Mouse (Mus musculus) hindbrain, embryonic 16.5 days (tissue): ENCODE measurements around the gene Vmn2r16. TPM values are rescaled to one million over a fixed set of nuclear protein-coding genes. Genes with fewer than 3 reads are reported as not detected.

ENCODE experiments used
- ATAC-seq: fragments of 200-750 bp; cut with Nextera tagmentation; 2 replicates; pipeline ENCODE4 v1.8.0; 2017; ENCODE audit warnings: moderate TSS enrichment, moderate library complexity
- H3K27ac ChIP-seq: fragments of 300-500 bp; sonication (generic); 2 replicates; pipeline ENCODE4 v1.5.1; 2014; ENCODE audit warnings: low read depth, mild to moderate bottlenecking, control low read depth, low read length, moderate library complexity
- H3K27me3 ChIP-seq: fragments of 300-500 bp; sonication (generic); replicated peaks from 2 replicates; pipeline ENCODE4 v1.6.1; 2014; ENCODE audit warnings: low read length; ENCODE audit not compliant: control insufficient read depth, insufficient read depth
- H3K36me3 ChIP-seq: fragments of 300-500 bp; sonication (generic); 2 replicates; pipeline ENCODE4 v1.6.1; 2014; ENCODE audit warnings: mild to moderate bottlenecking, low read length, moderate library complexity, mixed read lengths; ENCODE audit not compliant: control insufficient read depth, insufficient read depth
- H3K4me1 ChIP-seq: fragments of 300-500 bp; sonication (generic); 2 replicates; pipeline ENCODE4 v1.6.1; 2014; ENCODE audit warnings: low read depth, low read length; ENCODE audit not compliant: control insufficient read depth, insufficient read depth
- H3K4me2 ChIP-seq: fragments of 300-500 bp; sonication (generic); 2 replicates; pipeline ENCODE4 v1.6.1; 2014; ENCODE audit warnings: mild to moderate bottlenecking, low read length, control low read depth, moderate library complexity
- H3K4me3 ChIP-seq: fragments of 300-500 bp; sonication (generic); 2 replicates; pipeline ENCODE4 v1.5.1; 2014; ENCODE audit warnings: mild to moderate bottlenecking, low read length, control low read depth, moderate library complexity
- H3K9ac ChIP-seq: fragments of 300-500 bp; sonication (generic); 2 replicates; pipeline ENCODE4 v1.6.1; 2014; ENCODE audit warnings: low read depth, mild to moderate bottlenecking, control low read depth, low read length, moderate library complexity
- H3K9me3 ChIP-seq: fragments of 300-500 bp; sonication (generic); 2 replicates; pipeline ENCODE4 v1.6.1; 2014; ENCODE audit warnings: mild to moderate bottlenecking, low read length, moderate library complexity; ENCODE audit not compliant: control insufficient read depth
- WGBS: fragments of 180-500 bp; shearing (Covaris S2); extraction: QIAGEN DNeasy Blood & Tissue Kit; methylation state at CpG from one replicate; pipeline ENCODE4 v1.1.7; 2014; 5-methylcytosine and 5-hydroxymethylcytosine counted together
- polyA plus RNA-seq: library from polyadenylated mRNA; unstranded; fragments of >200 nt; fragmentation: Nextera tagmentation; extraction: Ambion mirVana; gene quantifications from 2 replicates; pipeline ENCODE4 v1.2.1, GENCODE M21; 2015

Vmn2r16 gene
- not detected in 2 replicates for polyA plus RNA-seq

- Histone ChIP-seq H3K9me3 (peaks cover 15% of the 10 kb centered on the region), H3K9ac (no peak within 1 kb of the TSS), H3K4me1 (no peaks in the 10 kb centered on the region), H3K36me3 (no peaks in the 10 kb centered on the region), H3K27ac (no peak within 1 kb of the TSS), H3K4me2 (no peak within 1 kb of the TSS), H3K27me3 (no peaks in the 10 kb centered on the region), H3K4me3 (no peak within 1 kb of the TSS)
- 57% methylated on average over 2 of the region's 2 CpGs for WGBS
- ATAC-seq, result no peak
Observed at GRCm38 (mm10) chr5:109329862-109330261, at the start of gene Vmn2r16. Vmn2r16 (plus strand) TSS chr5:109330162.

GRCm38 (mm10) chr5:109294655-109295054 is 35.3 kb upstream of the Vmn2r16 start:
- no peaks in the 10 kb centered on the region for H3K36me3 ChIP-seq
- H3K4me3 ChIP-seq, result no peak overlapping the region
- H3K9ac ChIP-seq, result no peak overlapping the region
- H3K9me3 ChIP-seq, result peaks cover 4% of the 10 kb centered on the region; the same call in 1 of the 2 replicates
- 84% methylated on average over 3 of the region's 3 CpGs for WGBS
- no peaks in the 10 kb centered on the region for H3K27me3 ChIP-seq
- no peak overlapping the region for H3K27ac ChIP-seq
- no peak for ATAC-seq
- no peak overlapping the region for H3K4me2 ChIP-seq
- H3K4me1 ChIP-seq, result no peaks in the 10 kb centered on the region

- no peak within 1 kb of the TSS for H3K4me3 ChIP-seq
- H3K9me3 ChIP-seq, result peaks cover 7% of the 10 kb centered on the region; the same call in 1 of the 2 replicates
- no peaks in the 10 kb centered on the region for H3K36me3 ChIP-seq
- H3K4me2 ChIP-seq, result no peak within 1 kb of the TSS
- WGBS, result 58% methylated on average over 3 of the region's 3 CpGs
- no peak within 1 kb of the TSS for H3K9ac ChIP-seq
- no peak within 1 kb of the TSS for H3K27ac ChIP-seq
- no peaks in the 10 kb centered on the region for H3K27me3 ChIP-seq
- H3K4me1 ChIP-seq, result no peaks in the 10 kb centered on the region
- no peak for ATAC-seq
Observed at GRCm38 (mm10) chr5:109297544-109297943, 32.4 kb upstream of the Vmn2r16 start, which contains the start of gene Vmn2r15. Vmn2r15 (minus strand) TSS chr5:109297644.

- Histone ChIP-seq H3K27me3 (no peaks in the 10 kb centered on the region), H3K4me2 (no peak within 1 kb of the TSS), H3K9me3 (peaks cover 7% of the 10 kb centered on the region), H3K36me3 (no peaks in the 10 kb centered on the region), H3K9ac (no peak within 1 kb of the TSS), H3K27ac (no peak within 1 kb of the TSS), H3K4me3 (no peak within 1 kb of the TSS), H3K4me1 (no peaks in the 10 kb centered on the region)
- no peak for ATAC-seq
- 70% methylated on average over 2 of the region's 2 CpGs for WGBS
Observed at GRCm38 (mm10) chr5:109419388-109419787, 89.4 kb downstream of the Vmn2r16 start, which contains the start of gene Vmn2r17. Vmn2r17 (plus strand) TSS chr5:109419688.

Other genes with a start within 250 kb of the Vmn2r16 start
- gene Vmn2r12, start 232.2 kb upstream of the Vmn2r16 start, polyA plus RNA-seq, result not detected in 2 replicates
- not detected in 2 replicates for gene Vmn2r13, start 138.0 kb upstream of the Vmn2r16 start, polyA plus RNA-seq
- not detected in 2 replicates for gene Vmn2r14, start 105.5 kb upstream of the Vmn2r16 start, polyA plus RNA-seq
- not detected in 2 replicates for gene Vmn2r15, start 32.5 kb upstream of the Vmn2r16 start, polyA plus RNA-seq
- gene Vmn2r17, start 89.5 kb downstream of the Vmn2r16 start, polyA plus RNA-seq, result not detected in 2 replicates
- gene Crlf2, start 228.8 kb downstream of the Vmn2r16 start, polyA plus RNA-seq, result 18.5 and 20.8 TPM in 2 replicates